Mouse (Mus musculus): ENCODE data around the gene Pde4d. TPM values are rescaled to one million over a fixed set of nuclear protein-coding genes. Genes with fewer than 3 reads are reported as not detected.
A peak's percentile ranks its signal among the peaks of the same experiment; 100 is the strongest.

Pde4d gene
- polyA plus RNA-seq, 1 experiment from 2014 or later = 13.5 TPM

- DNase-seq (ENCODE audit: low spot score) = no peak
- Histone ChIP-seq H3K9me3 (no peaks in the 10 kb centered on the region), H3K36me3 (0 out of 2 replicates have a peak, but pooled peaks cover 4% of the 10 kb centered on the region), H3K27ac (no peak overlapping the region), H3K27me3 (ENCODE audit: insufficient read depth, poor library complexity, severe bottlenecking) (no peaks in the 10 kb centered on the region), H3K4me1 (replicated peaks) (no peaks in the 10 kb centered on the region), H3K4me3 (no peak overlapping the region)
Measured at GRCm38 (mm10) chr13:109746492-109746891, 1296.7 kb downstream of the Pde4d start.

- Histone ChIP-seq H3K27me3 (ENCODE audit: insufficient read depth, poor library complexity, severe bottlenecking) (no peaks in the 10 kb centered on the region), H3K4me1 (replicated peaks) (no peaks in the 10 kb centered on the region), H3K27ac (no peak overlapping the region), H3K36me3 (no peaks in the 10 kb centered on the region), H3K4me3 (no peak overlapping the region), H3K9me3 (no peaks in the 10 kb centered on the region)
- DNase-seq (ENCODE audit: low spot score) = no peak
- WGBS = 70% methylated on average over 8 of the region's 8 CpGs
Measured at GRCm38 (mm10) chr13:109752236-109752863, 1302.6 kb downstream of the Pde4d start.

DNA sequence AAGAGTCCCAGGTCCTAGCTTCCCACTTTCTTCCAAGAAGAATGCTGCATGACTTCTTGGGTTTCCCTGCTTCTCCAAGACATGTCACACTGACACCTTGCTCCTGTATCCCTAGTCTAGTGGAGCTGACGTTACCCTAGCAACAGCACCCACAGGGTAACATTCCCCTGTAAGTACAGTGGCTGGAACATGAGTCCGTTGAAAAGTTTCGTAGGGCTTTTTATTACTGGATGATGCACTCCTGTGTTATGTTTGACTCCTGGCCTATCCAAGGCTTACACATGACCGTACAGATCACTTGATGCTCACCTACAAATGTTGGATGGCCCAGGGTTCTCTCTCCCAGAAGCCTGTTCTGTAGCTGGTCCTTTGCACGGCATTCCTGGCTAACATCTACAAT lies 1307.1 kb downstream of the Pde4d start:
- Histone ChIP-seq H3K4me3 (no peak overlapping the region), H3K4me1 (replicated peaks) (no peaks in the 10 kb centered on the region), H3K27me3 (ENCODE audit: insufficient read depth, poor library complexity, severe bottlenecking) (no peaks in the 10 kb centered on the region), H3K36me3 (no peaks in the 10 kb centered on the region), H3K27ac (no peak overlapping the region), H3K9me3 (no peaks in the 10 kb centered on the region)
- 91% methylated on average over 5 of the region's 5 CpGs for WGBS
- DNase-seq (ENCODE audit: low spot score) = no peak

DNA sequence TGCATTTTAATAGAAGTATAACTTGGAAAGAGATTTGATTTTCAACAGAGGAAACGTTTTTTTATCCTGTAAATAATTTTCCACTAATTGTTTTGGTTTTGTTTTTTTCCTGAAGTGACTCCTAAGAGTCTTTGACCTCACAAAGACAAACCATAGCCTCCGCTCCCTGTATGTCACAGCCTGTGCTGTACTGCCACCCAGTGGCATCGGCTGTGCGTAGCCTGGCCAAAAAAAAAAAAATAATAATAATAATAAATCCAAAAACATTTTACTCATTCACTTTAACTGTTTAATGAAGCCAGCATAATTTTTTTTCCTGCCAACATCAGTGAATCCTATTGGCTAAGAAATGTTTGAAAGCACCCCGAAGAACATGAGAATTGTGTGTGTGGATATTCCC lies 1309.5 kb downstream of the Pde4d start:
- Histone ChIP-seq H3K27ac (no peak overlapping the region), H3K9me3 (no peaks in the 10 kb centered on the region), H3K27me3 (ENCODE audit: insufficient read depth, poor library complexity, severe bottlenecking) (no peaks in the 10 kb centered on the region), H3K4me3 (no peak overlapping the region), H3K4me1 (replicated peaks) (no peaks in the 10 kb centered on the region), H3K36me3 (no peaks in the 10 kb centered on the region)
- 51% methylated on average over 5 of the region's 5 CpGs for WGBS
- peak; percentile 10 for DNase-seq (ENCODE audit: low spot score)

GRCm38 (mm10) chr13:109761081-109761480 lies 1311.3 kb downstream of the Pde4d start:
- H3K27ac ChIP-seq = no peak overlapping the region
- no peaks in the 10 kb centered on the region for H3K27me3 ChIP-seq (ENCODE audit: insufficient read depth, poor library complexity, severe bottlenecking)
- 78% methylated on average over 13 of the region's 13 CpGs for WGBS
- no peaks in the 10 kb centered on the region for H3K36me3 ChIP-seq
- no peaks in the 10 kb centered on the region for H3K9me3 ChIP-seq
- DNase-seq (ENCODE audit: low spot score) = no peak
- H3K4me1 ChIP-seq (replicated peaks) = no peaks in the 10 kb centered on the region
- no peak overlapping the region for H3K4me3 ChIP-seq

DNA sequence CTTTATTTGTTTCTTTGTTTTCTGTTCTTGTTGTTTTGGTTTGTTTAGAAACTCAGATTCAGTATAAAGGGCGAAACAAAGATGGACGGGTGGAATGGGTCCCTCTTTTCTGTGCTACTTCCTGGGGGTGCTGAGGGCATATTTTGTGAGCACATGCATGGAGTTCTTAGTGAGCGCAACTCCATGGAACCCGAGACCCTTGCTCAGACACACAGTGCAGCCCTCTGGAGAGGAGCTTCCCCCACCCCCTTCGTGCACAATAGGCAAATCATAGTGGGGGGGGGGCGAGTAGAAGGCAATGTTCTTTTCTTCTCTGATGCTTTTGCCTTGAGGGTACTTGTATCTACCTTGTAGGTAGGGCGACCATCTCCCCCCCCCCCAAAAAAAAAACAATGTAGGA lies 1325.0 kb downstream of the Pde4d start:
- no peaks in the 10 kb centered on the region for H3K27me3 ChIP-seq (ENCODE audit: insufficient read depth, poor library complexity, severe bottlenecking)
- no peaks in the 10 kb centered on the region for H3K36me3 ChIP-seq
- H3K27ac ChIP-seq = no peak overlapping the region
- 58% methylated on average over 7 of the region's 7 CpGs for WGBS
- H3K4me3 ChIP-seq = no peak overlapping the region
- peaks cover 36% of the 10 kb centered on the region for H3K4me1 ChIP-seq (replicated peaks)
- no peak for DNase-seq (ENCODE audit: low spot score)
- no peaks in the 10 kb centered on the region for H3K9me3 ChIP-seq

GRCm38 (mm10) chr13:109775197-109775596 lies 1325.4 kb downstream of the Pde4d start:
- Histone ChIP-seq H3K4me1 (replicated peaks) (peaks cover 36% of the 10 kb centered on the region), H3K9me3 (no peaks in the 10 kb centered on the region), H3K36me3 (no peaks in the 10 kb centered on the region), H3K27me3 (ENCODE audit: insufficient read depth, poor library complexity, severe bottlenecking) (no peaks in the 10 kb centered on the region), H3K4me3 (no peak overlapping the region), H3K27ac (no peak overlapping the region)
- WGBS = 34% methylated on average over 5 of the region's 5 CpGs
- no peak for DNase-seq (ENCODE audit: low spot score)

GRCm38 (mm10) chr13:109776116-109776515 lies 1326.4 kb downstream of the Pde4d start:
- peaks cover 36% of the 10 kb centered on the region for H3K4me1 ChIP-seq (replicated peaks)
- WGBS = 4% methylated on average over 11 of the region's 11 CpGs

DNA sequence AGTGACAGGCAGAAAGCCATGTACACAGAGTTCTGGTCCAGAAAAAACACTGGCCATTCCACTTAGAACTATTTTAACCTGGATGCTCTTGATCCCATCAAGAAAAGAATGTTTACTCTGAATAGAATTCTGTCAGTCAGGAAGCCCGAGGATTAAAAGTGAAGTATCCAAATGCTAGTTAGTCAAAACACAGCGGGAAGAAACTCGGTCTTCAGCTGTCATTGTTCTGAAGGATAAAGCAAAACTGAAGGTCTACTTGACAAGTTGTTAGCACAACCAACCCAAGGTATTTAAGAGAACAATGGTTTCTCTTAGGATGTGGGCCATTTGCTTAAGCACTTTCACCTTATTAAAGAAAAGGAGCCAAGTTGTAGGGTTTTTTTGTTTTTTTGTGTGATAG lies 1327.2 kb downstream of the Pde4d start:
- DNase-seq (ENCODE audit: low spot score) = no peak
- WGBS = 15% methylated on average over 3 of the region's 3 CpGs

More at GRCm38 (mm10) chr13:109776116-109776515, 1326.4 kb downstream of the Pde4d start:
- H3K27me3 ChIP-seq (ENCODE audit: insufficient read depth, poor library complexity, severe bottlenecking) = no peaks in the 10 kb centered on the region
- H3K36me3 ChIP-seq = no peaks in the 10 kb centered on the region
- no peaks in the 10 kb centered on the region for H3K9me3 ChIP-seq
- peak overlapping the region; percentile 69 for H3K27ac ChIP-seq
- DNase-seq (ENCODE audit: low spot score) = peak; percentile 91
- H3K4me3 ChIP-seq = peak overlapping the region; percentile 41

GRCm38 (mm10) chr13:109777441-109777840 lies 1327.7 kb downstream of the Pde4d start:
- Histone ChIP-seq H3K27ac (no peak overlapping the region), H3K9me3 (no peaks in the 10 kb centered on the region), H3K36me3 (no peaks in the 10 kb centered on the region), H3K4me1 (replicated peaks) (peaks cover 36% of the 10 kb centered on the region), H3K27me3 (ENCODE audit: insufficient read depth, poor library complexity, severe bottlenecking) (no peaks in the 10 kb centered on the region), H3K4me3 (no peak overlapping the region)
- no peak for DNase-seq (ENCODE audit: low spot score)
- 71% methylated on average over 5 of the region's 5 CpGs for WGBS

More for the DNA sequence above, 1327.2 kb downstream of the Pde4d start:
- H3K9me3 ChIP-seq = no peaks in the 10 kb centered on the region
- H3K4me1 ChIP-seq (replicated peaks) = peaks cover 36% of the 10 kb centered on the region
- H3K36me3 ChIP-seq = no peaks in the 10 kb centered on the region
- no peak overlapping the region for H3K4me3 ChIP-seq
- H3K27ac ChIP-seq = no peak overlapping the region
- H3K27me3 ChIP-seq (ENCODE audit: insufficient read depth, poor library complexity, severe bottlenecking) = no peaks in the 10 kb centered on the region

- Histone ChIP-seq H3K9me3 (no peaks in the 10 kb centered on the region), H3K36me3 (no peaks in the 10 kb centered on the region), H3K4me3 (no peak overlapping the region), H3K27ac (peak overlapping the region; percentile 69), H3K4me1 (replicated peaks) (peaks cover 36% of the 10 kb centered on the region), H3K27me3 (ENCODE audit: insufficient read depth, poor library complexity, severe bottlenecking) (no peaks in the 10 kb centered on the region)
- WGBS = 22% methylated on average over 9 of the region's 9 CpGs
- peak; percentile 32 for DNase-seq (ENCODE audit: low spot score)
Measured at GRCm38 (mm10) chr13:109778297-109778835, 1328.6 kb downstream of the Pde4d start.

GRCm38 (mm10) chr13:109781466-109781865 lies 1331.7 kb downstream of the Pde4d start:
- Histone ChIP-seq H3K36me3 (no peaks in the 10 kb centered on the region), H3K4me1 (replicated peaks) (peaks cover 18% of the 10 kb centered on the region), H3K9me3 (no peaks in the 10 kb centered on the region), H3K27me3 (ENCODE audit: insufficient read depth, poor library complexity, severe bottlenecking) (no peaks in the 10 kb centered on the region), H3K4me3 (no peak overlapping the region), H3K27ac (no peak overlapping the region)
- 87% methylated on average over 1 of the region's 1 CpGs for WGBS
- DNase-seq (ENCODE audit: low spot score) = no peak

DNA sequence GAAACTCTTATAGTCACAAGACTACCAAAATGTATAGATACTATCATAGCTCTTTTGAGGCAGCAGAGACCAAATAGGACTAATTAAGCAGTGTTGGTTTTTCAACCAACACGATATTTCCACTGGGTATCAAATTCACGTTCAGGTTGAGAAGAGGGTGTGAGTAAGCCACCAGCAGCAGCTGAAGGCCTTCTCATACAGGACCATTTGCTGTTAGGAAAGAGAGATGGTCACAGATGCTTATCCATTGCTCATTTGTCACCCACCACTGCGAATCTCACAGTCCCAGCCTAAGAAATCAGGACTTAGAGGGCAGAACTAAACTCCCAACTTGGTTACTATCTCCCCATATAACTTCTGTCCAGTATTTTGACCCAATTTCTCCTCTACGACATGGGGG lies 1338.9 kb downstream of the Pde4d start:
- Histone ChIP-seq H3K4me3 (no peak overlapping the region), H3K4me1 (replicated peaks) (no peaks in the 10 kb centered on the region), H3K9me3 (no peaks in the 10 kb centered on the region), H3K27me3 (ENCODE audit: insufficient read depth, poor library complexity, severe bottlenecking) (no peaks in the 10 kb centered on the region), H3K27ac (no peak overlapping the region), H3K36me3 (no peaks in the 10 kb centered on the region)
- 90% methylated on average over 4 of the region's 4 CpGs for WGBS
- DNase-seq (ENCODE audit: low spot score) = no peak
